Comparison of ENCODE assay signal across 31 mouse cellular contexts in genomic region chr3:55430022-55430549, GRCm38 (mm10). TPM values are rescaled to one million over a fixed set of nuclear protein-coding genes. Genes with fewer than 3 reads are reported as not detected.
DNase-seq lines count a peak whose midpoint lies in the region; ATAC-seq lines count a peak whose summit lies in the region.
"Had no signal": no experiment of that assay in that cellular context is flagged by ENCODE, and none has a peak within 500 bp of the region (broad histone marks: within the 10 kb centered on the region; RNA-seq: fewer than 3 reads in every experiment).

No protein-coding gene starts in this region.

- WGBS in forebrain, embryonic 13.5 days: 91% methylated on average over 2 of the region's 2 CpGs
- WGBS in forebrain, embryonic 11.5 days: 90% methylated on average over 2 of the region's 2 CpGs
- WGBS in hindbrain, embryonic 15.5 days: 75% methylated on average over 2 of the region's 2 CpGs
- 90% methylated on average over 2 of the region's 2 CpGs for WGBS in hindbrain, embryonic 12.5 days
- 82% methylated on average over 2 of the region's 2 CpGs for WGBS in midbrain, embryonic 15.5 days
- 97% methylated on average over 2 of the region's 2 CpGs for WGBS in midbrain, embryonic 14.5 days

- no peaks in the 10 kb centered on the region for H3K27me3 ChIP-seq in forebrain, embryonic 13.5 days
- H3K27me3 ChIP-seq in forebrain, embryonic 11.5 days (ENCODE audit: control insufficient read depth, insufficient read depth, low read length): no peaks in the 10 kb centered on the region
- no peaks in the 10 kb centered on the region for H3K27me3 ChIP-seq in hindbrain, embryonic 15.5 days
- H3K27me3 ChIP-seq in hindbrain, embryonic 12.5 days: no peaks in the 10 kb centered on the region
- H3K27me3 ChIP-seq in midbrain, embryonic 15.5 days (replicated peaks): no peaks in the 10 kb centered on the region
- no peaks in the 10 kb centered on the region for H3K27me3 ChIP-seq in midbrain, embryonic 14.5 days (ENCODE audit: control insufficient read depth, insufficient read depth, low read length)
- H3K27me3 ChIP-seq: embryonic facial prominence, embryonic 13.5 days; limb, embryonic 12.5 days; neural tube, embryonic 12.5 days; Patski had no signal

- no peak overlapping the region for H3K9ac ChIP-seq in forebrain, embryonic 13.5 days
- no peak overlapping the region for H3K9ac ChIP-seq in forebrain, embryonic 11.5 days (ENCODE audit: low read length)
- no peak overlapping the region for H3K9ac ChIP-seq in hindbrain, embryonic 15.5 days
- H3K9ac ChIP-seq in hindbrain, embryonic 12.5 days: no peak overlapping the region
- H3K9ac ChIP-seq in midbrain, embryonic 15.5 days: no peak overlapping the region
- no peak overlapping the region for H3K9ac ChIP-seq in midbrain, embryonic 14.5 days (replicated peaks; ENCODE audit: low read length)
- H3K9ac ChIP-seq: embryonic facial prominence, embryonic 13.5 days; limb, embryonic 12.5 days; liver, postnatal 0 days; neural tube, embryonic 12.5 days had no signal

- no peak overlapping the region for H3K4me3 ChIP-seq in forebrain, embryonic 13.5 days
- H3K4me3 ChIP-seq in forebrain, embryonic 11.5 days (ENCODE audit: low read depth, low read length): no peak overlapping the region
- H3K4me3 ChIP-seq in hindbrain, embryonic 15.5 days: no peak overlapping the region
- no peak overlapping the region for H3K4me3 ChIP-seq in hindbrain, embryonic 12.5 days
- no peak overlapping the region for H3K4me3 ChIP-seq in midbrain, embryonic 15.5 days
- no peak overlapping the region for H3K4me3 ChIP-seq in midbrain, embryonic 14.5 days (replicated peaks; ENCODE audit: low read depth, low read length)
- H3K4me3 ChIP-seq: embryonic facial prominence, embryonic 13.5 days; erythroblast, embryonic 14.5 days; gastrocnemius, adult 2 months; hindbrain, embryonic 10.5 days; limb, embryonic 12.5 days; neural tube, embryonic 12.5 days had no signal

- no peak overlapping the region for H3K4me2 ChIP-seq in forebrain, embryonic 13.5 days
- no peak overlapping the region for H3K4me2 ChIP-seq in forebrain, embryonic 11.5 days (ENCODE audit: low read depth, low read length, severe bottlenecking)
- H3K4me2 ChIP-seq in hindbrain, embryonic 15.5 days: no peak overlapping the region
- H3K4me2 ChIP-seq in hindbrain, embryonic 12.5 days (replicated peaks): no peak overlapping the region
- H3K4me2 ChIP-seq in midbrain, embryonic 15.5 days: no peak overlapping the region
- H3K4me2 ChIP-seq in midbrain, embryonic 14.5 days (ENCODE audit: low read length): no peak overlapping the region
- H3K4me2 ChIP-seq: embryonic facial prominence, embryonic 13.5 days; limb, embryonic 12.5 days; liver, embryonic 11.5 days; midbrain, embryonic 11.5 days; neural tube, embryonic 12.5 days had no signal

- no peaks in the 10 kb centered on the region for H3K36me3 ChIP-seq in forebrain, embryonic 13.5 days (ENCODE audit: poor library complexity, severe bottlenecking)
- H3K36me3 ChIP-seq in forebrain, embryonic 11.5 days (ENCODE audit: control insufficient read depth, insufficient read depth, low read length): no peaks in the 10 kb centered on the region
- H3K36me3 ChIP-seq in hindbrain, embryonic 15.5 days: no peaks in the 10 kb centered on the region
- no peaks in the 10 kb centered on the region for H3K36me3 ChIP-seq in hindbrain, embryonic 12.5 days
- no peaks in the 10 kb centered on the region for H3K36me3 ChIP-seq in midbrain, embryonic 15.5 days (replicated peaks)
- no peaks in the 10 kb centered on the region for H3K36me3 ChIP-seq in midbrain, embryonic 14.5 days (ENCODE audit: control insufficient read depth, insufficient read depth, low read length)
- H3K36me3 ChIP-seq: embryonic facial prominence, embryonic 13.5 days; G1E; hindbrain, embryonic 10.5 days; limb, embryonic 12.5 days; neural tube, embryonic 12.5 days had no signal

- H3K27ac ChIP-seq in forebrain, embryonic 13.5 days: no peak overlapping the region
- H3K27ac ChIP-seq in forebrain, embryonic 11.5 days (ENCODE audit: low read depth, low read length): no peak overlapping the region
- 0 out of 2 replicates have a peak overlapping the region, but pooled peaks have one; percentile 31 for H3K27ac ChIP-seq in hindbrain, embryonic 15.5 days (replicated peaks)
- no peak overlapping the region for H3K27ac ChIP-seq in hindbrain, embryonic 12.5 days
- no peak overlapping the region for H3K27ac ChIP-seq in midbrain, embryonic 15.5 days
- H3K27ac ChIP-seq in midbrain, embryonic 14.5 days (replicated peaks; ENCODE audit: low read depth, low read length): no peak overlapping the region
- H3K27ac ChIP-seq: embryonic facial prominence, embryonic 13.5 days; gastrocnemius, adult 2 months; hindbrain, embryonic 10.5 days; limb, embryonic 12.5 days; neural tube, embryonic 12.5 days had no signal

- no peaks in the 10 kb centered on the region for H3K4me1 ChIP-seq in forebrain, embryonic 13.5 days
- H3K4me1 ChIP-seq in forebrain, embryonic 11.5 days (replicated peaks; ENCODE audit: control insufficient read depth, insufficient read depth, low read length): no peaks in the 10 kb centered on the region
- H3K4me1 ChIP-seq in hindbrain, embryonic 15.5 days (replicated peaks): peaks cover 14% of the 10 kb centered on the region; the same call in 1 of the 2 replicates
- no peaks in the 10 kb centered on the region for H3K4me1 ChIP-seq in hindbrain, embryonic 12.5 days
- H3K4me1 ChIP-seq in midbrain, embryonic 15.5 days: peaks cover 10% of the 10 kb centered on the region
- H3K4me1 ChIP-seq in midbrain, embryonic 14.5 days (ENCODE audit: control insufficient read depth, insufficient read depth, low read length): no peaks in the 10 kb centered on the region
- H3K4me1 ChIP-seq: embryonic facial prominence, embryonic 13.5 days; hindbrain, embryonic 10.5 days; neural tube, embryonic 12.5 days had no signal

- H3K9me3 ChIP-seq in forebrain, embryonic 13.5 days (replicated peaks): no peaks in the 10 kb centered on the region
- no peaks in the 10 kb centered on the region for H3K9me3 ChIP-seq in forebrain, embryonic 11.5 days (ENCODE audit: control insufficient read depth, low read length)
- H3K9me3 ChIP-seq in hindbrain, embryonic 15.5 days: no peaks in the 10 kb centered on the region
- no peaks in the 10 kb centered on the region for H3K9me3 ChIP-seq in hindbrain, embryonic 12.5 days (replicated peaks)
- no peaks in the 10 kb centered on the region for H3K9me3 ChIP-seq in midbrain, embryonic 15.5 days
- no peaks in the 10 kb centered on the region for H3K9me3 ChIP-seq in midbrain, embryonic 14.5 days (ENCODE audit: control insufficient read depth, low read length)
- H3K9me3 ChIP-seq: embryonic facial prominence, embryonic 13.5 days; hindbrain, embryonic 10.5 days; limb, embryonic 12.5 days; neural tube, embryonic 12.5 days had no signal

- peak; percentile 48 for ATAC-seq in forebrain, embryonic 13.5 days
- ATAC-seq in forebrain, embryonic 11.5 days (replicated peaks; ENCODE audit: low FRiP score): no peak
- peak; percentile 36; the same call in 1 of the 2 replicates for ATAC-seq in hindbrain, embryonic 15.5 days (ENCODE audit: low FRiP score, low read depth)
- no peak for ATAC-seq in hindbrain, embryonic 12.5 days (ENCODE audit: low FRiP score)
- ATAC-seq in midbrain, embryonic 15.5 days (replicated peaks): 0 out of 2 replicates have a peak, but pooled peaks have one; percentile 10
- ATAC-seq in midbrain, embryonic 14.5 days (ENCODE audit: low FRiP score, low TSS enrichment): no peak
- ATAC-seq: activated CD4-positive, CD25-positive, alpha-beta regulatory T cell, adult 4 months; intestine, postnatal 0 days; liver, postnatal 0 days; Patski had no signal

- no peak for DNase-seq in forebrain, embryonic 11.5 days (ENCODE audit: low spot score)
- no peak for DNase-seq in midbrain, embryonic 14.5 days
- peak; percentile 73 for DNase-seq in brain, adult 2 months (ENCODE audit: low read depth, low spot score)
- no peak for DNase-seq in urinary bladder, postnatal 4 days (ENCODE audit: low spot score in 2 of 2)
- DNase-seq: adrenal gland, adult 8-10 months; embryo, embryonic 11 days; gastrocnemius, adult 2 months; kidney, postnatal 25 days; liver, postnatal 0 days; lung, postnatal 14 days; right cerebral cortex, postnatal 25 days; thymus, postnatal 25 days had no signal

RNA-seq across cellular contexts. Expression of gene Gm21954, which starts 41.9 kb away (rescaled TPM):
- not detected in 2 replicates for polyA plus RNA-seq in forebrain, embryonic 13.5 days (2015; fragmentation: Nextera tagmentation; extraction: Ambion mirVana)
- polyA plus RNA-seq in forebrain, embryonic 11.5 days (2014; fragmentation: Nextera tagmentation; extraction: Ambion mirVana): not detected in 2 replicates
- not detected in 2 replicates for polyA plus RNA-seq in hindbrain, embryonic 15.5 days (2015; fragmentation: Nextera tagmentation; extraction: Ambion mirVana)
- not detected in 2 replicates for polyA plus RNA-seq in hindbrain, embryonic 12.5 days (2016; fragmentation: Nextera tagmentation; extraction: Ambion mirVana)
- not detected in 2 replicates for polyA plus RNA-seq in midbrain, embryonic 15.5 days (2015; fragmentation: Nextera tagmentation; extraction: Ambion mirVana)
- polyA plus RNA-seq in midbrain, embryonic 14.5 days (2014; fragmentation: Nextera tagmentation; extraction: Ambion mirVana): not detected in 2 replicates
- polyA plus RNA-seq: activated CD4-positive, CD25-positive, alpha-beta regulatory T cell, adult 4 months; embryonic facial prominence, embryonic 13.5 days; erythroblast, embryonic 14.5 days; G1E; heart, postnatal 0 days; hindbrain, embryonic 10.5 days; intestine, postnatal 0 days; kidney, embryonic 14.5 days; limb, embryonic 12.5 days; liver, embryonic 11.5 days; liver, postnatal 0 days; midbrain, embryonic 11.5 days; neural tube, embryonic 12.5 days; Patski; spleen, adult 2 months; stomach, embryonic 14.5 days had no signal

Comparison
In these comparisons a context has a peak if more than half of its experiments do, and no peak if none do; other contexts are left out.
1. ATAC-seq: peak in forebrain, embryonic 13.5 days (single experiment), hindbrain, embryonic 15.5 days (single experiment) and midbrain, embryonic 15.5 days (single experiment); none in forebrain, embryonic 11.5 days (single experiment), hindbrain, embryonic 12.5 days (single experiment) and midbrain, embryonic 14.5 days (single experiment).